Mouse (Mus musculus) testis, postnatal 14 days (tissue): ENCODE data around the gene Gm6351.
"Not testable (repeated sequence)": the region's sequence is repeated elsewhere in the genome, so short reads cannot be mapped to it uniquely, and the experiment has no call there.

Experiments used
- DNase-seq: peaks from one replicate; pipeline ENCODE4 v3.0.0; 2021; ENCODE audit warnings: low spot score

The Gm6351 gene

GRCm38 (mm10) chr5:94076085-94076484 is at the start of gene Gm6351:
Gene Gm6351 (plus strand): TSS chr5:94076385.
- DNase-seq = not testable (repeated sequence)

DNA sequence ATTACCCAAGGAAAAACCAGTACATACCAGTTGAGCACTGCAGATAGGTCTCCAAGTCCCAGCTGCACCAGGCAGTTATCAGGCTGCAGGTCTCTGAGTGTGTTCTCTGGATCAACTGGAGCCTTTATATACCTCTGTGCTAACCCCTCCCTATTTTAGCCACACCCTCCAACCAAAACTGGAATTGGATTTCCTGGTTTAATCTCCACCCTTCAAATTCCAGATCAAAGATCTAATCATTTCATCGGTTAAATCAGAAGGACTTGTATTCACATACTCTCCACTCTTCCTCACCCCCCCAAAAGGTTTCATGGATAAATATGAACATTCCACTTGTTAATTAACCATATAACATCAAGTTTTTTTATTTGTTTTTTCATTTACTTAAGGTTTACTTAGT is 5.7 kb upstream of the Gm6351 start, which contains the start of gene BC061212:
BC061212 (minus strand) TSS at position 101 of the 400 bp plus-strand sequence.
- not testable (repeated sequence) for DNase-seq
